Comparison of ENCODE assay signal across 34 mouse cellular contexts in the genomic region with DNA sequence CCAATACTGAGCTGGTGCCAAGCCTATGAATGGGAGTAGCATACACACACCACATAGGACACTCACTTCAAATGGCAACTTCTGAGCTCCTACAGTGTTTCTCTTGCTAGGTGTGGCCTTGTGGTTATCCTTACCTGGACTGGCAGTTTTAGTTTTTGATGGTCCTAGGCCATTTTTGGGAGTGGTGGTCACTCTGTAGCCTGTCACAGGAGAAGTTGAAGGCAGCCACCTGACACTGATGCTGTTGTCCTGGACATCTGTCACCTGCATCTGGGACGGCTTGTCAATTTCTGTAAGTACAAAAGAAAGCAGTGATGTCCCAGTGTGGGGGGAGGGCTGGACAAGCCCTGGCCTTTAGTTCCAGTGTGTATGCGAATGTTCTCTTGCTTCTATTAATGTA.
"Had no signal": no experiment of that assay in that cellular context is flagged by ENCODE, and none has a peak within 500 bp of the region (broad histone marks: within the 10 kb centered on the region; RNA-seq: fewer than 3 reads in every experiment).

No protein-coding gene starts in this region.

- H3K36me3 ChIP-seq: hindbrain, embryonic 15.5 days had no signal

- ATAC-seq: hindbrain, embryonic 16.5 days; hindbrain, postnatal 0 days; inflammation-experienced regulatory T-cells, adult 6 months; intestine, embryonic 15.5 days; intestine, embryonic 16.5 days; intestine, postnatal 0 days had no signal

- H3K27ac ChIP-seq: heart, embryonic 10.5 days; heart, embryonic 13.5 days; heart, embryonic 15.5 days; hindbrain, embryonic 10.5 days; hindbrain, embryonic 12.5 days; hindbrain, embryonic 13.5 days; hindbrain, embryonic 14.5 days; hindbrain, embryonic 15.5 days; hindbrain, postnatal 0 days; intestine, embryonic 15.5 days; kidney, embryonic 15.5 days; kidney, postnatal 0 days; layer of hippocampus, adult 2 months had no signal

- H3K4me1 ChIP-seq: heart, embryonic 10.5 days; heart, embryonic 12.5 days; heart, embryonic 13.5 days; heart, embryonic 15.5 days; hindbrain, embryonic 10.5 days; hindbrain, embryonic 12.5 days; hindbrain, embryonic 13.5 days; hindbrain, embryonic 15.5 days; intestine, embryonic 15.5 days; kidney, embryonic 15.5 days had no signal

- H3K9me3 ChIP-seq: heart, embryonic 10.5 days; heart, embryonic 12.5 days; heart, embryonic 13.5 days; heart, embryonic 15.5 days; hindbrain, embryonic 10.5 days; hindbrain, embryonic 12.5 days; hindbrain, embryonic 13.5 days; hindbrain, embryonic 15.5 days; intestine, embryonic 15.5 days; kidney, embryonic 15.5 days had no signal

- H3K4me3 ChIP-seq: heart, embryonic 10.5 days; heart, embryonic 12.5 days; heart, embryonic 13.5 days; heart, embryonic 15.5 days; hindbrain, embryonic 10.5 days; hindbrain, embryonic 12.5 days; hindbrain, embryonic 13.5 days; hindbrain, embryonic 15.5 days; intestine, embryonic 15.5 days; kidney, embryonic 15.5 days; layer of hippocampus, adult 2 months had no signal

- H3K4me2 ChIP-seq: heart, embryonic 12.5 days; heart, embryonic 13.5 days; heart, embryonic 15.5 days; hindbrain, embryonic 12.5 days; hindbrain, embryonic 13.5 days; hindbrain, embryonic 14.5 days; hindbrain, embryonic 15.5 days; intestine, embryonic 15.5 days; kidney, embryonic 15.5 days had no signal

- H3K9ac ChIP-seq: heart, embryonic 12.5 days; heart, embryonic 13.5 days; heart, embryonic 15.5 days; hindbrain, embryonic 12.5 days; hindbrain, embryonic 13.5 days; hindbrain, embryonic 14.5 days; hindbrain, embryonic 15.5 days; intestine, embryonic 15.5 days; kidney, embryonic 15.5 days had no signal

- H3K27me3 ChIP-seq: heart, embryonic 12.5 days; heart, embryonic 13.5 days; heart, embryonic 15.5 days; hindbrain, embryonic 12.5 days; hindbrain, embryonic 13.5 days; hindbrain, embryonic 15.5 days; intestine, embryonic 15.5 days; kidney, embryonic 15.5 days had no signal

- DNase-seq: heart, postnatal 10 days; heart, postnatal 14 days; heart, postnatal 36 days; heart, postnatal 4 days; kidney, adult 11 months; kidney, adult 18-20 months; kidney, adult 2 months; kidney, adult 8-10 months; kidney, adult 9 months; kidney, postnatal 10 days; kidney, postnatal 14 days; kidney, postnatal 25 days; kidney, postnatal 36 days; kidney, postnatal 4 days; layer of hippocampus, adult 9-11 months; layer of hippocampus, postnatal 36 days had no signal
